Mouse (Mus musculus) hindbrain, postnatal 0 days (tissue): ENCODE measurements around the gene Aig1. TPM values are rescaled to one million over a fixed set of nuclear protein-coding genes. Genes with fewer than 3 reads are reported as not detected.
A peak's percentile ranks its signal among the peaks of the same experiment; 100 is the strongest.

Experiments
- ATAC-seq: fragments of 200-750 bp; cut with Nextera tagmentation; 2 replicates; pipeline ENCODE4 v1.8.0; 2017; ENCODE audit warnings: mild to moderate bottlenecking, moderate TSS enrichment, moderate library complexity
- DNase-seq: peaks from one replicate; pipeline ENCODE4 v3.0.0-alpha.2; 2015; ENCODE audit warnings: low spot score
- H3K27ac ChIP-seq: fragments of 300-500 bp; sonication (generic); 2 replicates; pipeline ENCODE4 v1.5.1; 2014; ENCODE audit warnings: mild to moderate bottlenecking
- H3K27me3 ChIP-seq: fragments of 300-500 bp; sonication (generic); 2 replicates; pipeline ENCODE4 v1.6.1; 2014; ENCODE audit warnings: low read length, mixed read lengths; ENCODE audit not compliant: insufficient read depth
- H3K36me3 ChIP-seq: fragments of 300-500 bp; sonication (generic); 2 replicates; pipeline ENCODE4 v1.6.1; 2014; ENCODE audit warnings: low read length, mixed read lengths; ENCODE audit not compliant: insufficient read depth
- H3K4me1 ChIP-seq: fragments of 300-500 bp; sonication (generic); 2 replicates; pipeline ENCODE4 v1.6.1; 2014; ENCODE audit warnings: antibody characterized with exemption, low read length, mixed read lengths; ENCODE audit not compliant: insufficient read depth
- H3K4me2 ChIP-seq: fragments of 300-500 bp; sonication (generic); 2 replicates; pipeline ENCODE4 v1.6.1; 2014; ENCODE audit warnings: low read depth, mild to moderate bottlenecking, low read length, moderate library complexity, mixed read lengths
- H3K4me3 ChIP-seq: fragments of 300-500 bp; sonication (generic); 2 replicates; pipeline ENCODE4 v1.5.1; 2014; ENCODE audit warnings: low read length
- H3K9ac ChIP-seq: fragments of 300-500 bp; sonication (generic); replicated peaks from 2 replicates; pipeline ENCODE4 v1.6.1; 2014; ENCODE audit warnings: mild to moderate bottlenecking, low read length, moderate library complexity, mixed read lengths
- H3K9me3 ChIP-seq: fragments of 300-500 bp; sonication (generic); 2 replicates; pipeline ENCODE4 v1.6.1; 2016; ENCODE audit warnings: low read length, mixed read lengths
- CTCF ChIP-seq: IDR thresholded peaks from 2 replicates; pipeline ENCODE4 v1.5.1; 2016; ENCODE audit warnings: antibody characterized with exemption, control low read depth, low read depth
- WGBS: fragments of 180-500 bp; shearing (Covaris S2); extraction: QIAGEN DNeasy Blood & Tissue Kit; methylation state at CpG from one replicate; pipeline ENCODE4 v1.1.7; 2014; 5-methylcytosine and 5-hydroxymethylcytosine counted together
- polyA plus RNA-seq: library from polyadenylated mRNA; unstranded; fragments of >200 nt; fragmentation: Nextera tagmentation; extraction: Ambion mirVana; gene quantifications from 2 replicates; pipeline ENCODE4 v1.2.1, GENCODE M21; 2015
- total RNA-seq: library from RNA; depleted of rRNA; stranded (reverse); fragments of >200 nt; gene quantifications from 2 replicates; pipeline ENCODE4 v1.2.3, GENCODE M21; 2014

Gene Aig1
- total and polyA plus RNA-seq, 2 experiments from 2014 or later, result 105 to 123 TPM

- no peak overlapping the region for H3K9ac ChIP-seq
- H3K4me3 ChIP-seq, result no peak overlapping the region
- DNase-seq, result no peak
- no peak for TF ChIP-seq CTCF
- 69% methylated on average over 9 of the region's 9 CpGs for WGBS
- H3K9me3 ChIP-seq, result no peaks in the 10 kb centered on the region
- H3K4me1 ChIP-seq, result peaks cover 8% of the 10 kb centered on the region; the same call in 1 of the 2 replicates
- H3K4me2 ChIP-seq, result no peak overlapping the region
- H3K36me3 ChIP-seq, result no peaks in the 10 kb centered on the region
- no peaks in the 10 kb centered on the region for H3K27me3 ChIP-seq
- H3K27ac ChIP-seq, result peak overlapping the region; percentile 36; the same call in 1 of the 2 replicates
- no peak for ATAC-seq
These were observed 31.8 kb downstream of the Aig1 start for GRCm38 (mm10) chr10:13836956-13837355.

GRCm38 (mm10) chr10:13835737-13836475 lies 32.9 kb downstream of the Aig1 start:
- no peaks in the 10 kb centered on the region for H3K9me3 ChIP-seq
- H3K4me1 ChIP-seq, result peaks cover 8% of the 10 kb centered on the region; the same call in 1 of the 2 replicates
- ATAC-seq, result peak; percentile 80
- no peaks in the 10 kb centered on the region for H3K36me3 ChIP-seq
- H3K4me2 ChIP-seq, result no peak overlapping the region
- WGBS, result 71% methylated on average over 10 of the region's 10 CpGs
- no peak overlapping the region for H3K9ac ChIP-seq
- peak; percentile 77 for DNase-seq
- no peak overlapping the region for H3K4me3 ChIP-seq
- TF ChIP-seq CTCF, result 0 out of 2 replicates have a peak, but pooled peaks have one; percentile 1
- no peaks in the 10 kb centered on the region for H3K27me3 ChIP-seq
- H3K27ac ChIP-seq, result no peak overlapping the region

- WGBS, result 62% methylated on average over 7 of the region's 7 CpGs
- DNase-seq, result peak; percentile 16
These were observed 34.7 kb downstream of the Aig1 start for GRCm38 (mm10) chr10:13834056-13834455.

GRCm38 (mm10) chr10:13833066-13833566 lies 35.7 kb downstream of the Aig1 start:
- H3K9ac ChIP-seq, result no peak overlapping the region
- H3K27ac ChIP-seq, result no peak overlapping the region; the same call in 1 of the 2 replicates
- H3K27me3 ChIP-seq, result no peaks in the 10 kb centered on the region
- H3K4me2 ChIP-seq, result no peak overlapping the region
- H3K9me3 ChIP-seq, result no peaks in the 10 kb centered on the region
- peaks cover 7% of the 10 kb centered on the region; the same call in 1 of the 2 replicates for H3K4me1 ChIP-seq
- DNase-seq, result no peak
- 88% methylated on average over 12 of the region's 12 CpGs for WGBS
- H3K4me3 ChIP-seq, result no peak overlapping the region
- ATAC-seq, result no peak
- no peaks in the 10 kb centered on the region for H3K36me3 ChIP-seq
- no peak for TF ChIP-seq CTCF

More at GRCm38 (mm10) chr10:13834056-13834455, 34.7 kb downstream of the Aig1 start:
- H3K9ac ChIP-seq, result no peak overlapping the region
- no peaks in the 10 kb centered on the region for H3K27me3 ChIP-seq
- H3K36me3 ChIP-seq, result no peaks in the 10 kb centered on the region
- H3K27ac ChIP-seq, result no peak overlapping the region
- no peak overlapping the region for H3K4me2 ChIP-seq
- H3K4me1 ChIP-seq, result peaks cover 8% of the 10 kb centered on the region; the same call in 1 of the 2 replicates
- no peak for ATAC-seq
- H3K9me3 ChIP-seq, result no peaks in the 10 kb centered on the region
- no peak for TF ChIP-seq CTCF
- no peak overlapping the region for H3K4me3 ChIP-seq

- ATAC-seq (no peak), DNase-seq (no peak)
- H3K4me1 ChIP-seq, result peaks cover 1% of the 10 kb centered on the region; the same call in 1 of the 2 replicates
- no peaks in the 10 kb centered on the region for H3K9me3 ChIP-seq
- no peak overlapping the region; the same call in 1 of the 2 replicates for H3K27ac ChIP-seq
- no peak for TF ChIP-seq CTCF
- whole genome bisulfite sequencing, result 68% methylated on average over 7 of the region's 7 CpGs
- no peak overlapping the region for H3K4me3 ChIP-seq
- no peak overlapping the region for H3K4me2 ChIP-seq
- H3K27me3 ChIP-seq, result no peaks in the 10 kb centered on the region
- no peaks in the 10 kb centered on the region for H3K36me3 ChIP-seq
- H3K9ac ChIP-seq, result no peak overlapping the region
These were observed 36.2 kb downstream of the Aig1 start for GRCm38 (mm10) chr10:13832546-13833033.

GRCm38 (mm10) chr10:13827150-13827549 lies 41.6 kb downstream of the Aig1 start:
- DNase-seq (no peak), ATAC-seq (no peak)
- Histone ChIP-seq H3K4me3 (no peak overlapping the region), H3K36me3 (no peaks in the 10 kb centered on the region), H3K9ac (no peak overlapping the region), H3K4me2 (no peak overlapping the region), H3K9me3 (no peaks in the 10 kb centered on the region), H3K27ac (no peak overlapping the region), H3K4me1 (no peaks in the 10 kb centered on the region), H3K27me3 (no peaks in the 10 kb centered on the region)
- TF ChIP-seq CTCF, result no peak
- 93% methylated on average over 8 of the region's 8 CpGs for WGBS

GRCm38 (mm10) chr10:13813591-13813990 lies 55.2 kb downstream of the Aig1 start:
- Histone ChIP-seq H3K36me3 (no peaks in the 10 kb centered on the region), H3K27me3 (no peaks in the 10 kb centered on the region), H3K9ac (no peak overlapping the region), H3K4me1 (no peaks in the 10 kb centered on the region), H3K9me3 (no peaks in the 10 kb centered on the region), H3K27ac (no peak overlapping the region), H3K4me2 (no peak overlapping the region), H3K4me3 (no peak overlapping the region)
- 95% methylated on average over 5 of the region's 5 CpGs for WGBS
- no peak for DNase-seq
- ATAC-seq, result no peak
- no peak for TF ChIP-seq CTCF
